Mouse (Mus musculus) forebrain, embryonic 10.5 days (tissue): ENCODE results near the gene Prkab2. TPM values are rescaled to one million over a fixed set of nuclear protein-coding genes. Genes with fewer than 3 reads are reported as not detected.

Experiments used
- DNase-seq: peaks from one replicate; pipeline ENCODE4 v3.0.0-alpha.2; 2017; ENCODE audit warnings: low spot score; ENCODE audit errors: extremely low spot score
- H3K27ac ChIP-seq: fragments of 300-500 bp; sonication (generic); 2 replicates; pipeline ENCODE4 v1.5.1; 2016; ENCODE audit warnings: mild to moderate bottlenecking
- H3K27me3 ChIP-seq: fragments of 300-500 bp; sonication (generic); 2 replicates; pipeline ENCODE4 v1.6.1; 2016; ENCODE audit warnings: mild to moderate bottlenecking; ENCODE audit not compliant: poor library complexity, severe bottlenecking
- H3K36me3 ChIP-seq: fragments of 300-500 bp; sonication (generic); replicated peaks from 2 replicates; pipeline ENCODE4 v1.6.1; 2016; ENCODE audit warnings: mild to moderate bottlenecking, moderate library complexity
- H3K4me1 ChIP-seq: fragments of 300-500 bp; sonication (generic); 2 replicates; pipeline ENCODE4 v1.6.1; 2016
- H3K4me3 ChIP-seq: fragments of 300-500 bp; sonication (generic); 2 replicates; pipeline ENCODE4 v1.5.1; 2016; ENCODE audit warnings: mild to moderate bottlenecking, moderate library complexity
- H3K9me3 ChIP-seq: fragments of 300-500 bp; sonication (generic); 2 replicates; pipeline ENCODE4 v1.6.1; 2016; ENCODE audit warnings: mild to moderate bottlenecking, moderate library complexity
- WGBS: fragments of 180-500 bp; shearing (Covaris S2); methylation state at CpG from one replicate; pipeline ENCODE4 v1.1.7; 2016; 5-methylcytosine and 5-hydroxymethylcytosine counted together
- microRNA-seq: library from miRNA; unstranded; fragments of <30 nt; microRNA quantifications from one replicate; pipeline ENCODE4, GENCODE M21; 2017
- polyA plus RNA-seq: library from polyadenylated mRNA; unstranded; fragments of >200 nt; fragmentation: Nextera tagmentation; extraction: Ambion mirVana; gene quantifications from 2 replicates; pipeline ENCODE4 v1.2.1, GENCODE M21; 2016

The Prkab2 gene
- polyA plus RNA-seq, 1 experiment from 2014 or later: 7.6 TPM

DNA sequence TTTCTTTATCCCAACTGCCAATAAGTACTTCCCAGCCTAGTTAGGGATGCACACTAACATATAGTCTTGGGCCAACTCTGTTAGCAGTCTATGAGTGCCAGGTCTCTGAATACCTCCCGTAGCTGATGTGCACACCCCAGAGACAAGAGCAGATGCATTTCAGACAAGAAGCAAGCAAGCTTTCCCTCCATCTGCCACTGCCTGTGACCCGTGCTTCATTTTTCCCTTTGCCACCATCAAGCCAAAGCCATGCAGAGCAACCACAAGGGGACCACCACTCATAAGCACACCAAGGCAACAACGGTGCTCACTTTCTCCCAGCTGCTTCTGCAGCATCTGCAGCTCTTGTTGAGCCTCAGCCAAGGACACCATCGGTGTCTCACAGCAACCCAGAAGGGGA is 48.6 kb downstream of the Prkab2 start:
- no peak for DNase-seq
- no peak overlapping the region for H3K27ac ChIP-seq
- no peaks in the 10 kb centered on the region for H3K27me3 ChIP-seq
- 89% methylated on average over 4 of the region's 4 CpGs for whole genome bisulfite sequencing
- no peaks in the 10 kb centered on the region for H3K9me3 ChIP-seq
- H3K36me3 ChIP-seq: no peaks in the 10 kb centered on the region
- H3K4me3 ChIP-seq: no peak overlapping the region
- no peaks in the 10 kb centered on the region for H3K4me1 ChIP-seq

DNA sequence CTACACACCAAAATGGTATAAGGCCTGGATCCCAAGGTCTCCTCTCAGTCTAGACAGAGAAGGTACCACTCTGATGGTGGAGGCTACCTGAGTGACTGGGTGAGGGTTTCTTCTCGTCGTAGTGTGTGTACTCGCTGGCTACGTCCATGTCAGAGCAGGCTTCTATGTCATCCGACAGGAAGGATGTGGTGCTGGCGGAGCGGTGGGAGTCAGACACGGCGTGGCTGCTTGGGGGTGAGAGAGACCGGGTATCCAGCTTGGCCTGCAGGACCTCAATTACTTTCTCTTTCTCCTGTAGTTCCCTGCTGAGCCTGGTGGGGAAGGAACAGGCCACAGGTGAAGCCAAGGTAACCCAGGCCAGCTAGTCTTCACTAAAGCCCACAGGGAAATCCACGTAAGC is 52.1 kb downstream of the Prkab2 start:
- Histone ChIP-seq H3K4me1 (no peaks in the 10 kb centered on the region), H3K27me3 (no peaks in the 10 kb centered on the region), H3K4me3 (no peak overlapping the region), H3K9me3 (no peaks in the 10 kb centered on the region), H3K36me3 (no peaks in the 10 kb centered on the region), H3K27ac (no peak overlapping the region)
- DNase-seq: no peak
- 91% methylated on average over 11 of the region's 11 CpGs for WGBS

DNA sequence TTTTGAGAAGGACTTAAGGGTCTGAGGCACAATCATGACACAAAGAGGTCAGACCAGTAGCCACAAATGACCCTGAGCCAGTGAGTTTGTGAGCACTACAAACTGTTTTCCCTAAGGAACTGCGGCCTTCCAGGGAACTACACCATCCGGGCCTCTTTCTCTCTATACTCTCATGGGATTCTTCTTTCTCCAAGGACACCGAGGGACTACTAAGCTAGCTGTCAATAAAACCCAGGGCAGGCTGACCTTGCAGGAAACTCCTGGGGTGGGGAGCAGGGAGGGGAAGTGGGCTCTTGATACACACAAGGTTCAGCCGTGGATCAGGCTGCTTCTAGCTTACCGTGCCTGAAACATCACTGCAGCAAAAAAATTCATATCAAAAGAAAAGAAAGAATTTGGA is 52.9 kb downstream of the Prkab2 start:
- H3K9me3 ChIP-seq: no peaks in the 10 kb centered on the region
- 74% methylated on average over 5 of the region's 5 CpGs for WGBS
- DNase-seq: no peak

DNA sequence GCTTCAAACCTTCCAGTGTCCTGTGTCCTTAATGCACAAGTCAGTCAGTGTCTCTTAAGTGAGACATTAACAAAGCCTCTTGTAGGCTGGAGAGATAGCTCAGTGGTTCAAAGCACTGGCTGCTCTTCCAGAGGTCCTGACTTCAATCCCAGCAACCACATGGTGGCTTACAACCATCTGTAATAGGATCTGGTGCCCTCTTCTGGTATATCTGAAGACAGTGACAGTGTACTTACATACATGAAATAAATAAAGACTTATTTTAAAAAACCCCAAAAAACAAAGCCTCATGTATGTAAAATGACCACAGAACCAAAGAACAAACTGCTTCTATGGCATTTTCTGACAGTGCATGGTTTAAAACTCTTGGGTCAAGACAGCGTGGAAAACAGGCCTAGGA is 57.9 kb downstream of the Prkab2 start:
- Histone ChIP-seq H3K4me1 (no peaks in the 10 kb centered on the region), H3K36me3 (no peaks in the 10 kb centered on the region), H3K27me3 (no peaks in the 10 kb centered on the region), H3K27ac (no peak overlapping the region), H3K9me3 (no peaks in the 10 kb centered on the region), H3K4me3 (no peak overlapping the region)
- WGBS: 85% methylated on average over 1 of the region's 1 CpGs
- no peak for DNase-seq

More for the DNA sequence above, 52.9 kb downstream of the Prkab2 start:
- Histone ChIP-seq H3K27me3 (no peaks in the 10 kb centered on the region), H3K4me1 (no peaks in the 10 kb centered on the region), H3K4me3 (no peak overlapping the region), H3K36me3 (no peaks in the 10 kb centered on the region), H3K27ac (no peak overlapping the region)

GRCm38 (mm10) chr3:97719116-97719515 is 61.1 kb downstream of the Prkab2 start:
- Histone ChIP-seq H3K27me3 (no peaks in the 10 kb centered on the region), H3K36me3 (no peaks in the 10 kb centered on the region), H3K4me1 (no peaks in the 10 kb centered on the region), H3K27ac (no peak overlapping the region), H3K9me3 (peaks cover 16% of the 10 kb centered on the region), H3K4me3 (no peak overlapping the region)
- WGBS: 90% methylated on average over 9 of the region's 9 CpGs
- DNase-seq: no peak

Small RNA genes within 50 kb of the gene (microRNA-seq; reads per million reads assigned to microRNA genes)
- gene Mir7225: not detected

Other genes starting within 250 kb of the Prkab2 start
- gene Olfr1402, start 236.2 kb upstream of the Prkab2 start, polyA plus RNA-seq: not detected in 2 replicates
- gene Chd1l, start 48.0 kb upstream of the Prkab2 start, polyA plus RNA-seq: 24.7 and 27.0 TPM in 2 replicates
- gene Fmo5, start 29.4 kb upstream of the Prkab2 start, polyA plus RNA-seq: 0.48 and 0.86 TPM in 2 replicates
- gene Gm17651, start 16.5 kb downstream of the Prkab2 start, polyA plus RNA-seq: not detected in 2 replicates
- 18.5 and 18.7 TPM in 2 replicates for gene Pde4dip, start 230.5 kb downstream of the Prkab2 start, polyA plus RNA-seq
- 114 TPM in 2 replicates for gene Sec22b, start 243.0 kb downstream of the Prkab2 start, polyA plus RNA-seq